Mouse (Mus musculus): ENCODE data around the gene Ccm2l. TPM values are rescaled to one million over a fixed set of nuclear protein-coding genes. Genes with fewer than 3 reads are reported as not detected.

Ccm2l gene
- total and polyA plus RNA-seq, 2 experiments: 2.3 to 5.5 TPM

DNA sequence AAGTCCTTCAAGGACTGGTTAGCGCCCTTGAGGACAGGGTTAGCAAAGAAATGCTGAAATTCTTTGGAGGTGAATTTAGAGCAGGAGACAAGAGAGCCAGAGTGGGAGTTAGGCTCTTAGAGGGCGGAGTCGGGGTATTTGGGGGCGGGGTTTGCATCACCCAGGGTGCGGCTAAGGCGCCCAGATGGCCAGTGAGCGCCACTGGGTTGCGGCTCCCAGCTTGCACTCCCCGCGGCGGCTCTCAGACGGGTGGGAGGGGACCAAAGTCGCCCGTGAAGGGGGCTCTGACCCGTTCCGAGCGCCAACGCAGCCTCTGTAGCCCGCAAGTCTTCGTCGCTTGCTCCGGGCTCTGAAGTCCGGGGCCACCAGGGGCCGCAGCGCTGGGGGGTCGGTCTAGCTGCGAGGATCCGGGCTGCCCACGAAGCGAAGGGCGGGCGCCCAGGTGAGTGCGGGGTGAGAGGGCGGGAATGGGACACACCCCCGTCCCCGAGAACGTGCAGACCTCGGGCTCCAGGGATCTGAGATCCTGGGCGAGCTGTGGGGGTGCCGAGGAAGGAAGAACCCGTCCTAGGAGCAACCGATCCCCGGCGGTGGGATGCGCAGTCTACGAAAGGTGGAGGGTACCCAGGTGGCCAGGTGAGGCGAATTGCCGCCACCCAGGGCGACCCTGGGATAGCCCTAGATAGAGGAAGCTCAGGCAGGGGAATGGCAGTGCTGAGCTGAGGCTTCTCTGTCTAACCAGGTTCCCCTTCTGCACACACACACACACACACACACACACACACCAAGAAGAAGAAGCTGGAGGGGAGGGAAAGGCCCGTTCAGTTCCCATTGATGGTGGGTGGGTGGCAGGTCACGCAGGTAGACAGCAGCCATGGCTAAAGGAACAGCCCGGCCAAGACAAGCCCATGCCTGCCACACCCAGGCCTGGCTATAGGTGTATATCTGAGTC is 42.8 kb downstream of the Ccm2l start, which contains the start of gene Hck:
Gene Hck (plus strand): TSS at position 156 of the 952 bp plus-strand sequence.
- Histone ChIP-seq H3K9ac (ENCODE audit: low read depth, low read length) (peak within 1 kb of the TSS; percentile 74), H3K4me1 (ENCODE audit: control insufficient read depth, insufficient read depth, low read length) (peaks cover 2% of the 10 kb centered on the region; the same call in 1 of the 2 replicates), H3K4me3 (ENCODE audit: insufficient read depth, low read depth, low read length) (peak within 1 kb of the TSS; percentile 61), H3K36me3 (ENCODE audit: control insufficient read depth, insufficient read depth, low read length) (no peaks in the 10 kb centered on the region), H3K27me3 (ENCODE audit: control insufficient read depth, insufficient read depth, low read length) (peaks cover 14% of the 10 kb centered on the region), H3K79me2 (ENCODE audit: control insufficient read depth, insufficient read depth, low read length) (no peaks in the 10 kb centered on the region), H3K27ac (replicated peaks; ENCODE audit: insufficient read depth, low read depth, low read length) (peak within 1 kb of the TSS; percentile 7; the same call in 1 of the 2 replicates)
- TF ChIP-seq POLR2A (IDR thresholded peaks at IDR 0.05; ENCODE audit: extremely low read depth, insufficient read depth, low read length): no peak
- no peak for TF ChIP-seq CTCF (IDR thresholded peaks at IDR 0.05; ENCODE audit: low read depth, low read length)
- DNase-seq (ENCODE audit: extremely low read depth, low read depth, low spot score): no peak
- WGBS: 5% methylated on average over 52 of the region's 52 CpGs

DNA sequence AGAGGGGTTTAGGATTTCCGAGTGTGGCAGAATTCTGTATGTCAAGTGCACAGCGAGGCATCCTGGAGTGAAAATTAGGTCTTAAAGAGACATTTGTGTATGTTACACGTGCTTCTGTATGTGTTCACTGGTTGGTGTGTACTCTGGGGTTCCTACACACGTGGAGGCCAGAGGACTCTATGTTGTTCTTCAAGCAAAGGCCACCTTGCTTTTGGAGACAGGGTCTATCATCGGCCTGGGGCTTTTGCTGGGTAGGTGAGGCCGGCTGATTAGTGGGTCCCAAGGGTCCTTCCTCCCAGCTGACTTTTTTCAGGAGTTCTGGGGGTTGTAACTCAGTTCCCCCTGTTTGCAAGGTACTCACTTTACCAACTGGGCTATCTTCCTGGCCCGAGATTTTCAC is 43.8 kb downstream of the Ccm2l start:
- WGBS: 62% methylated on average over 7 of the region's 7 CpGs
- no peak for DNase-seq (ENCODE audit: extremely low read depth, low read depth, low spot score)
- peaks cover 14% of the 10 kb centered on the region for H3K27me3 ChIP-seq (ENCODE audit: control insufficient read depth, insufficient read depth, low read length)
- no peak for TF ChIP-seq CTCF (IDR thresholded peaks at IDR 0.05; ENCODE audit: low read depth, low read length)
- no peak for TF ChIP-seq POLR2A (IDR thresholded peaks at IDR 0.05; ENCODE audit: extremely low read depth, insufficient read depth, low read length)
- 0 out of 2 replicates have a peak overlapping the region, but pooled peaks have one; percentile 39 for H3K4me3 ChIP-seq (ENCODE audit: insufficient read depth, low read depth, low read length)
- no peak overlapping the region for H3K27ac ChIP-seq (replicated peaks; ENCODE audit: insufficient read depth, low read depth, low read length)
- H3K4me1 ChIP-seq (ENCODE audit: control insufficient read depth, insufficient read depth, low read length): peaks cover 2% of the 10 kb centered on the region; the same call in 1 of the 2 replicates
- H3K36me3 ChIP-seq (ENCODE audit: control insufficient read depth, insufficient read depth, low read length): no peaks in the 10 kb centered on the region
- no peak overlapping the region for H3K9ac ChIP-seq (ENCODE audit: low read depth, low read length)
- no peaks in the 10 kb centered on the region for H3K79me2 ChIP-seq (ENCODE audit: control insufficient read depth, insufficient read depth, low read length)

DNA sequence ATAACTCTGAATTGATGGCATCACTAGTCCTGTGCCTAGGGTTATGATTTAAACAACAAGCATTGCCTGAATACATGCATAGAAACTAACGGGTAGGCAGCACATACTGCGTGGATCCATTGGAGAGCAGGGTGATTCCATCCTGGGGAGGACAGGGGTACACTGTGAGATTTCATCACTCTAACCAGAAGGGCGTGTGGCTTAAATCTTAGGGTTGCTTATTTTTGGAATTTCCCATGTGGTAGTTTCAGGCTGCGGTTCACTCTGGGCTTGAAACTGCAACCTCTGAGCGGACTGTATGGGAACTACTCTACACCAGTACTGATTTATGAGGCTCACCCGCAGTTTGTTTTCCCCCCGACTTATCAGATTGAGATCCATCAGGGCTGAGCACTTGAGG is 45.5 kb downstream of the Ccm2l start:
- Histone ChIP-seq H3K4me1 (ENCODE audit: control insufficient read depth, insufficient read depth, low read length) (peaks cover 2% of the 10 kb centered on the region; the same call in 1 of the 2 replicates), H3K27ac (replicated peaks; ENCODE audit: insufficient read depth, low read depth, low read length) (no peak overlapping the region), H3K27me3 (ENCODE audit: control insufficient read depth, insufficient read depth, low read length) (peaks cover 14% of the 10 kb centered on the region), H3K36me3 (ENCODE audit: control insufficient read depth, insufficient read depth, low read length) (no peaks in the 10 kb centered on the region), H3K9ac (ENCODE audit: low read depth, low read length) (no peak overlapping the region), H3K4me3 (ENCODE audit: insufficient read depth, low read depth, low read length) (no peak overlapping the region), H3K79me2 (ENCODE audit: control insufficient read depth, insufficient read depth, low read length) (no peaks in the 10 kb centered on the region)
- peak; percentile 6 for DNase-seq (ENCODE audit: extremely low read depth, low read depth, low spot score)
- TF ChIP-seq POLR2A (IDR thresholded peaks at IDR 0.05; ENCODE audit: extremely low read depth, insufficient read depth, low read length) (no peak), CTCF (IDR thresholded peaks at IDR 0.05; ENCODE audit: low read depth, low read length) (no peak)
- 79% methylated on average over 7 of the region's 7 CpGs for WGBS

DNA sequence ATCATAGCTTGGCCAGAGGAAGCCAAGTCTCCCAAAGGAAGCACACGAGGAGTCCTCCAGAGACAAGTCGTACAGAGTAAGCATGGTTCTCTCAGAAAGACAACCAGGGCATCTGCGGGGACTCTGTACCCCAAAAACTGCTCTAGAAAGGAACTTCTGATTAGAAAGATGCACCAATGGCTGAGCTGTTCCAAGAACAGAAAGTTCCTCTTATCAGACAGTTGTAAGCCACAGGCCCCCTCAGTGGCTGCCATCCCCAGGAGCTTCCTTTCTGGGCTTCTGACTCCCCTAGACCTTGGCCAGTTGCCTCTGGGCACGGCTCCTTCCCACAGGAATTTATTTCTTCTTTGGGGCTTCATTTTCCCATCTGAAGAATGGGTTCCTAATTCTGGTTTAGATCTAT is 49.9 kb downstream of the Ccm2l start:
- no peaks in the 10 kb centered on the region for H3K79me2 ChIP-seq (ENCODE audit: control insufficient read depth, insufficient read depth, low read length)
- TF ChIP-seq POLR2A (IDR thresholded peaks at IDR 0.05; ENCODE audit: extremely low read depth, insufficient read depth, low read length) (no peak), CTCF (IDR thresholded peaks at IDR 0.05; ENCODE audit: low read depth, low read length) (no peak)
- H3K27ac ChIP-seq (replicated peaks; ENCODE audit: insufficient read depth, low read depth, low read length): no peak overlapping the region
- H3K4me1 ChIP-seq (ENCODE audit: control insufficient read depth, insufficient read depth, low read length): no peaks in the 10 kb centered on the region
- DNase-seq (ENCODE audit: extremely low read depth, low read depth, low spot score): no peak
- H3K27me3 ChIP-seq (ENCODE audit: control insufficient read depth, insufficient read depth, low read length): no peaks in the 10 kb centered on the region
- H3K9ac ChIP-seq (ENCODE audit: low read depth, low read length): no peak overlapping the region
- no peaks in the 10 kb centered on the region for H3K36me3 ChIP-seq (ENCODE audit: control insufficient read depth, insufficient read depth, low read length)
- no peak overlapping the region for H3K4me3 ChIP-seq (ENCODE audit: insufficient read depth, low read depth, low read length)
- 70% methylated on average over 4 of the region's 4 CpGs for WGBS

DNA sequence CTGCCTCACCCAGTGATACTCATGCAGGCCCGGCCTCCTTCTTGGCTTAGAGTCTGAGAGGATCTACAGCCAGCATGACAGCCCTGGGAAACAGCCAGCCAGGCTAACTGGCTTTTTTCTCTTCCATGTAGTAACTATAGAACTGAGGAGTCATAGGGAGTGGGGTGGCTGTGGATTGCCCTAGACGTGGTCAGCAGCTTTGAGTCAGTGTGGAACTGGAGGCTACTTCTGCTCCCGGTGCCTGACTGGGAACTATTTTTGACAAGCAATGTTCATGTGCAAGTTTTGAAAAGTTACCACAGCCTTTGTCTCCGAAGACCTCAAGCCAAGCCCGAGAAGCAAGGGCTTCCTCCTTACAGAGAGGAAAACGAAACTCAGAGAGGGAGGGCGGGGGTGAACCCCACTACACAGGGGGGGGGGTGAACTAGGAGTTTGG is 51.3 kb downstream of the Ccm2l start:
- Histone ChIP-seq H3K36me3 (ENCODE audit: control insufficient read depth, insufficient read depth, low read length) (no peaks in the 10 kb centered on the region), H3K27ac (replicated peaks; ENCODE audit: insufficient read depth, low read depth, low read length) (peak overlapping the region; percentile 44), H3K4me3 (ENCODE audit: insufficient read depth, low read depth, low read length) (no peak overlapping the region), H3K79me2 (ENCODE audit: control insufficient read depth, insufficient read depth, low read length) (no peaks in the 10 kb centered on the region), H3K27me3 (ENCODE audit: control insufficient read depth, insufficient read depth, low read length) (no peaks in the 10 kb centered on the region), H3K9ac (ENCODE audit: low read depth, low read length) (no peak overlapping the region), H3K4me1 (ENCODE audit: control insufficient read depth, insufficient read depth, low read length) (no peaks in the 10 kb centered on the region)
- TF ChIP-seq CTCF (IDR thresholded peaks at IDR 0.05; ENCODE audit: low read depth, low read length) (no peak), POLR2A (IDR thresholded peaks at IDR 0.05; ENCODE audit: extremely low read depth, insufficient read depth, low read length) (no peak)
- WGBS: 70% methylated on average over 7 of the region's 7 CpGs
- peak; percentile 47 for DNase-seq (ENCODE audit: extremely low read depth, low read depth, low spot score)
